Mouse (Mus musculus) lung, embryonic 14.5 days (tissue): Measurements from ENCODE around the gene Sfxn3. TPM values are rescaled to one million over a fixed set of nuclear protein-coding genes. Genes with fewer than 3 reads are reported as not detected.
A peak's percentile ranks its signal among the peaks of the same experiment; 100 is the strongest.

ENCODE experiments used
- ATAC-seq: fragments of 200-750 bp; cut with Nextera tagmentation; 2 replicates; pipeline ENCODE4 v1.8.0; 2017; ENCODE audit warnings: mild to moderate bottlenecking, moderate TSS enrichment, moderate library complexity; ENCODE audit not compliant: insufficient read depth
- DNase-seq: peaks from one replicate; pipeline ENCODE4 v3.0.0-alpha.2; 2015
- H3K27ac ChIP-seq: fragments of 300-500 bp; sonication (generic); 2 replicates; pipeline ENCODE4 v1.5.1; 2014; ENCODE audit warnings: low read depth, mild to moderate bottlenecking, moderate library complexity
- H3K27me3 ChIP-seq: fragments of 300-500 bp; sonication (generic); 2 replicates; pipeline ENCODE4 v1.6.1; 2014; ENCODE audit warnings: low read length, control low read depth; ENCODE audit not compliant: insufficient read depth
- H3K36me3 ChIP-seq: fragments of 300-500 bp; sonication (generic); 2 replicates; pipeline ENCODE4 v1.6.1; 2014; ENCODE audit warnings: control low read depth; ENCODE audit not compliant: insufficient read depth
- H3K4me1 ChIP-seq: fragments of 300-500 bp; sonication (generic); 2 replicates; pipeline ENCODE4 v1.6.1; 2014; ENCODE audit warnings: antibody characterized with exemption, control low read depth; ENCODE audit not compliant: insufficient read depth
- H3K4me2 ChIP-seq: fragments of 300-500 bp; sonication (generic); 2 replicates; pipeline ENCODE4 v1.6.1; 2014; ENCODE audit warnings: mild to moderate bottlenecking
- H3K4me3 ChIP-seq: fragments of 300-500 bp; sonication (generic); 2 replicates; pipeline ENCODE4 v1.5.1; 2014; ENCODE audit warnings: low read depth, low read length
- H3K9ac ChIP-seq: fragments of 300-500 bp; sonication (generic); 2 replicates; pipeline ENCODE4 v1.6.1; 2014
- H3K9me3 ChIP-seq: fragments of 300-500 bp; sonication (generic); 2 replicates; pipeline ENCODE4 v1.6.1; 2016; ENCODE audit warnings: low read depth, low read length, control low read depth
- CTCF ChIP-seq: IDR thresholded peaks from 2 replicates; pipeline ENCODE4 v1.5.1; 2016; ENCODE audit warnings: antibody characterized with exemption, low read depth
- WGBS: fragments of 180-500 bp; shearing (Covaris S2); extraction: QIAGEN DNeasy Blood & Tissue Kit; methylation state at CpG from one replicate; pipeline ENCODE4 v1.1.7; 2014; 5-methylcytosine and 5-hydroxymethylcytosine counted together
- polyA plus RNA-seq: library from polyadenylated mRNA; unstranded; fragments of >200 nt; fragmentation: Nextera tagmentation; extraction: Ambion mirVana; gene quantifications from 2 replicates; pipeline ENCODE4 v1.2.1, GENCODE M21; 2014

The Sfxn3 gene
- polyA plus RNA-seq = 18.3 and 19.6 TPM in 2 replicates

GRCm38 (mm10) chr19:45047417-45047934 lies at the start of gene Sfxn3:
TSS of gene Sfxn3 (plus strand) at chr19:45047503.
- WGBS = under 1% methylated on average over 26 of the region's 26 CpGs
- Histone ChIP-seq H3K36me3 (peaks cover 16% of the 10 kb centered on the region; the same call in 1 of the 2 replicates), H3K4me2 (peak within 1 kb of the TSS; percentile 91), H3K9ac (peak within 1 kb of the TSS; percentile 58), H3K27me3 (peaks cover 28% of the 10 kb centered on the region), H3K27ac (peak within 1 kb of the TSS; percentile 92), H3K4me1 (0 out of 2 replicates have a peak, but pooled peaks cover 7% of the 10 kb centered on the region), H3K9me3 (no peaks in the 10 kb centered on the region), H3K4me3 (peak within 1 kb of the TSS; percentile 41)
- peak; percentile 83 for TF ChIP-seq CTCF
- DNase-seq (peak; percentile 93), ATAC-seq (peak; percentile 85)

GRCm38 (mm10) chr19:44997786-44998185 lies 49.5 kb upstream of the Sfxn3 start:
- DNase-seq (no peak), ATAC-seq (no peak)
- no peak overlapping the region for H3K4me2 ChIP-seq
- no peak overlapping the region for H3K9ac ChIP-seq
- peaks cover 5% of the 10 kb centered on the region; the same call in 1 of the 2 replicates for H3K36me3 ChIP-seq
- H3K27ac ChIP-seq = no peak overlapping the region
- TF ChIP-seq CTCF = no peak
- H3K9me3 ChIP-seq = no peaks in the 10 kb centered on the region
- H3K4me3 ChIP-seq = no peak overlapping the region
- WGBS = 73% methylated on average over 11 of the region's 11 CpGs
- H3K27me3 ChIP-seq = no peaks in the 10 kb centered on the region
- H3K4me1 ChIP-seq = no peaks in the 10 kb centered on the region

- H3K9me3 ChIP-seq = no peaks in the 10 kb centered on the region
- peaks cover 22% of the 10 kb centered on the region for H3K36me3 ChIP-seq
- DNase-seq = no peak
- no peak overlapping the region for H3K4me2 ChIP-seq
- TF ChIP-seq CTCF = no peak
- H3K27me3 ChIP-seq = no peaks in the 10 kb centered on the region
- ATAC-seq = no peak
- no peak overlapping the region for H3K4me3 ChIP-seq
- H3K27ac ChIP-seq = no peak overlapping the region
- no peak overlapping the region for H3K9ac ChIP-seq
- WGBS = 83% methylated on average over 8 of the region's 8 CpGs
- H3K4me1 ChIP-seq = no peaks in the 10 kb centered on the region
Measured at GRCm38 (mm10) chr19:44999647-45000046, 47.7 kb upstream of the Sfxn3 start.

- no peak overlapping the region for H3K4me2 ChIP-seq
- peaks cover 10% of the 10 kb centered on the region for H3K4me1 ChIP-seq
- H3K27me3 ChIP-seq = no peaks in the 10 kb centered on the region
- no peak overlapping the region for H3K9ac ChIP-seq
- ATAC-seq = no peak
- H3K9me3 ChIP-seq = no peaks in the 10 kb centered on the region
- no peak overlapping the region for H3K4me3 ChIP-seq
- peaks cover 27% of the 10 kb centered on the region for H3K36me3 ChIP-seq
- TF ChIP-seq CTCF = peak; percentile 31; the same call in 1 of the 2 replicates
- no peak overlapping the region for H3K27ac ChIP-seq
- DNase-seq = no peak
- WGBS = 56% methylated on average over 3 of the region's 3 CpGs
Measured at GRCm38 (mm10) chr19:45002301-45002700, 45.0 kb upstream of the Sfxn3 start.

- Histone ChIP-seq H3K4me1 (peaks cover 14% of the 10 kb centered on the region), H3K9ac (no peak overlapping the region), H3K27me3 (no peaks in the 10 kb centered on the region), H3K4me3 (no peak overlapping the region), H3K27ac (no peak overlapping the region), H3K4me2 (no peak overlapping the region), H3K36me3 (peaks cover 32% of the 10 kb centered on the region), H3K9me3 (no peaks in the 10 kb centered on the region)
- no peak for TF ChIP-seq CTCF
- WGBS = 81% methylated on average over 7 of the region's 7 CpGs
- no peak for ATAC-seq
- no peak for DNase-seq
Measured at GRCm38 (mm10) chr19:45003740-45004516, 43.4 kb upstream of the Sfxn3 start.

- Histone ChIP-seq H3K4me2 (peak within 1 kb of the TSS; percentile 92), H3K4me1 (peaks cover 14% of the 10 kb centered on the region), H3K9ac (peak within 1 kb of the TSS; percentile 72), H3K27ac (peak within 1 kb of the TSS; percentile 80; the same call in 1 of the 2 replicates), H3K9me3 (no peaks in the 10 kb centered on the region), H3K27me3 (no peaks in the 10 kb centered on the region), H3K36me3 (peaks cover 46% of the 10 kb centered on the region), H3K4me3 (peak within 1 kb of the TSS; percentile 97)
- ATAC-seq (no peak), DNase-seq (peak; percentile 56)
- WGBS = 10% methylated on average over 16 of the region's 16 CpGs
- TF ChIP-seq CTCF = no peak
Measured at GRCm38 (mm10) chr19:45005444-45005843, 41.9 kb upstream of the Sfxn3 start, which contains the start of gene Twnk. TSS of gene Twnk (plus strand) at chr19:45005663.

GRCm38 (mm10) chr19:45005957-45006712 lies 41.2 kb upstream of the Sfxn3 start, which contains the start of gene Mrpl43:
TSS of gene Mrpl43 (minus strand) at chr19:45006442.
- Histone ChIP-seq H3K9me3 (no peaks in the 10 kb centered on the region), H3K4me3 (peak within 1 kb of the TSS; percentile 97), H3K4me1 (peaks cover 14% of the 10 kb centered on the region), H3K27me3 (no peaks in the 10 kb centered on the region), H3K4me2 (peak within 1 kb of the TSS; percentile 92), H3K27ac (peak within 1 kb of the TSS; percentile 80; the same call in 1 of the 2 replicates), H3K9ac (peak within 1 kb of the TSS; percentile 72), H3K36me3 (peaks cover 53% of the 10 kb centered on the region)
- peak; percentile 92 for ATAC-seq
- under 1% methylated on average over 82 of the region's 82 CpGs for WGBS
- peak; percentile 96 for DNase-seq
- TF ChIP-seq CTCF = no peak
